Mouse (Mus musculus) heart, postnatal 0 days (tissue): ENCODE measurements at regions not wholly inside any gene's neighbourhood (a gene's known extent, or its start where the extent isn't known, plus 50 kb on each side); places are given as distances from the start of the nearest gene placed in this dataset.

Experiments used
- CTCF ChIP-seq: IDR thresholded peaks from 2 replicates; pipeline ENCODE4 v1.5.1; 2016; ENCODE audit warnings: antibody characterized with exemption, control low read depth, low read depth
- EP300 ChIP-seq: IDR thresholded peaks from 2 replicates; pipeline ENCODE4 v1.6.1; 2016; ENCODE audit warnings: antibody characterized with exemption, low read depth

- TF ChIP-seq CTCF (no peak), EP300 (no peak)
Observed at GRCm38 (mm10) chr17:83128843-83129544, 86.1 kb upstream of the Pkdcc start.
